Mouse (Mus musculus): ENCODE results near the gene Gm10282. TPM values are rescaled to one million over a fixed set of nuclear protein-coding genes. Genes with fewer than 3 reads are reported as not detected.

Gene Gm10282
- polyA plus RNA-seq, 1 experiment from 2014 or later = 19.1 TPM

- ATAC-seq (ENCODE audit: low FRiP score) = no peak
- Histone ChIP-seq H3K36me3 (no peaks in the 10 kb centered on the region), H3K9ac (no peak overlapping the region), H3K4me2 (replicated peaks) (no peak overlapping the region), H3K9me3 (replicated peaks) (no peaks in the 10 kb centered on the region), H3K27ac (no peak overlapping the region), H3K4me1 (peaks cover 5% of the 10 kb centered on the region; the same call in 1 of the 2 replicates), H3K27me3 (no peaks in the 10 kb centered on the region), H3K4me3 (no peak overlapping the region)
- WGBS = 96% methylated on average over 5 of the region's 5 CpGs
Measured at GRCm38 (mm10) chr8:72306913-72307312, 1.9 kb upstream of the Gm10282 start.

GRCm38 (mm10) chr8:72303633-72304032 is 1.4 kb downstream of the Gm10282 start:
- Histone ChIP-seq H3K9ac (no peak overlapping the region), H3K27me3 (no peaks in the 10 kb centered on the region), H3K36me3 (no peaks in the 10 kb centered on the region), H3K9me3 (replicated peaks) (no peaks in the 10 kb centered on the region), H3K4me1 (peaks cover 5% of the 10 kb centered on the region; the same call in 1 of the 2 replicates), H3K27ac (no peak overlapping the region), H3K4me3 (no peak overlapping the region), H3K4me2 (replicated peaks) (no peak overlapping the region)
- ATAC-seq (ENCODE audit: low FRiP score) = no peak
- WGBS = 77% methylated on average over 8 of the region's 8 CpGs

GRCm38 (mm10) chr8:72302986-72303612 is 2.0 kb downstream of the Gm10282 start:
- H3K4me1 ChIP-seq = peaks cover 2% of the 10 kb centered on the region; the same call in 1 of the 2 replicates
- whole genome bisulfite sequencing = 75% methylated on average over 8 of the region's 8 CpGs
- ATAC-seq (ENCODE audit: low FRiP score) = no peak
- no peak overlapping the region for H3K9ac ChIP-seq
- no peaks in the 10 kb centered on the region for H3K9me3 ChIP-seq (replicated peaks)
- no peaks in the 10 kb centered on the region for H3K27me3 ChIP-seq
- H3K4me3 ChIP-seq = no peak overlapping the region
- no peak overlapping the region for H3K27ac ChIP-seq
- no peak overlapping the region for H3K4me2 ChIP-seq (replicated peaks)
- no peaks in the 10 kb centered on the region for H3K36me3 ChIP-seq

GRCm38 (mm10) chr8:72301497-72301896 is 3.6 kb downstream of the Gm10282 start:
- H3K4me3 ChIP-seq = no peak overlapping the region
- 83% methylated on average over 5 of the region's 5 CpGs for WGBS

GRCm38 (mm10) chr8:72300654-72301400 is 4.2 kb downstream of the Gm10282 start:
- H3K9me3 ChIP-seq (replicated peaks) = no peaks in the 10 kb centered on the region
- 86% methylated on average over 9 of the region's 9 CpGs for WGBS
- H3K36me3 ChIP-seq = no peaks in the 10 kb centered on the region
- H3K27ac ChIP-seq = no peak overlapping the region
- no peak overlapping the region for H3K4me2 ChIP-seq (replicated peaks)
- no peak overlapping the region for H3K4me3 ChIP-seq
- ATAC-seq (ENCODE audit: low FRiP score) = no peak
- no peak overlapping the region for H3K9ac ChIP-seq
- H3K4me1 ChIP-seq = no peaks in the 10 kb centered on the region
- no peaks in the 10 kb centered on the region for H3K27me3 ChIP-seq

More at GRCm38 (mm10) chr8:72301497-72301896, 3.6 kb downstream of the Gm10282 start:
- Histone ChIP-seq H3K27me3 (no peaks in the 10 kb centered on the region), H3K4me1 (no peaks in the 10 kb centered on the region), H3K9ac (no peak overlapping the region), H3K27ac (no peak overlapping the region), H3K4me2 (replicated peaks) (no peak overlapping the region), H3K36me3 (no peaks in the 10 kb centered on the region), H3K9me3 (replicated peaks) (no peaks in the 10 kb centered on the region)
- no peak for ATAC-seq (ENCODE audit: low FRiP score)

- Histone ChIP-seq H3K4me1 (0 out of 2 replicates have a peak, but pooled peaks cover 3% of the 10 kb centered on the region), H3K27me3 (no peaks in the 10 kb centered on the region), H3K9me3 (replicated peaks) (no peaks in the 10 kb centered on the region), H3K27ac (no peak overlapping the region), H3K4me2 (replicated peaks) (no peak overlapping the region), H3K9ac (no peak overlapping the region), H3K4me3 (no peak overlapping the region), H3K36me3 (no peaks in the 10 kb centered on the region)
- no peak for ATAC-seq (ENCODE audit: low FRiP score)
- WGBS = 93% methylated on average over 1 of the region's 1 CpGs
Measured at GRCm38 (mm10) chr8:72298928-72299327, 6.1 kb downstream of the Gm10282 start.

GRCm38 (mm10) chr8:72296561-72296960 is 8.5 kb downstream of the Gm10282 start:
- Histone ChIP-seq H3K9me3 (replicated peaks) (no peaks in the 10 kb centered on the region), H3K27ac (no peak overlapping the region), H3K4me2 (replicated peaks) (no peak overlapping the region), H3K4me3 (no peak overlapping the region), H3K4me1 (0 out of 2 replicates have a peak, but pooled peaks cover 3% of the 10 kb centered on the region), H3K9ac (no peak overlapping the region), H3K27me3 (no peaks in the 10 kb centered on the region), H3K36me3 (no peaks in the 10 kb centered on the region)
- ATAC-seq (ENCODE audit: low FRiP score) = no peak
- WGBS = 96% methylated on average over 8 of the region's 8 CpGs

- Histone ChIP-seq H3K4me3 (no peak overlapping the region), H3K4me1 (0 out of 2 replicates have a peak, but pooled peaks cover 3% of the 10 kb centered on the region), H3K27me3 (no peaks in the 10 kb centered on the region), H3K36me3 (no peaks in the 10 kb centered on the region), H3K4me2 (replicated peaks) (no peak overlapping the region), H3K27ac (no peak overlapping the region), H3K9me3 (replicated peaks) (no peaks in the 10 kb centered on the region), H3K9ac (no peak overlapping the region)
- 53% methylated on average over 8 of the region's 8 CpGs for WGBS
- no peak for ATAC-seq (ENCODE audit: low FRiP score)
Measured at GRCm38 (mm10) chr8:72295679-72296078, 9.4 kb downstream of the Gm10282 start.

- 79% methylated on average over 3 of the region's 3 CpGs for WGBS
Measured at GRCm38 (mm10) chr8:72295125-72295524, 9.9 kb downstream of the Gm10282 start.

GRCm38 (mm10) chr8:72293309-72293708 is 11.8 kb downstream of the Gm10282 start:
- Histone ChIP-seq H3K9me3 (replicated peaks) (no peaks in the 10 kb centered on the region), H3K27me3 (no peaks in the 10 kb centered on the region), H3K4me2 (replicated peaks) (no peak overlapping the region), H3K9ac (no peak overlapping the region), H3K4me1 (0 out of 2 replicates have a peak, but pooled peaks cover 3% of the 10 kb centered on the region), H3K4me3 (no peak overlapping the region), H3K36me3 (no peaks in the 10 kb centered on the region), H3K27ac (no peak overlapping the region)
- ATAC-seq (ENCODE audit: low FRiP score) = no peak

More at GRCm38 (mm10) chr8:72295125-72295524, 9.9 kb downstream of the Gm10282 start:
- no peak for ATAC-seq (ENCODE audit: low FRiP score)
- Histone ChIP-seq H3K27me3 (no peaks in the 10 kb centered on the region), H3K4me3 (no peak overlapping the region), H3K9ac (no peak overlapping the region), H3K36me3 (no peaks in the 10 kb centered on the region), H3K4me2 (replicated peaks) (no peak overlapping the region), H3K9me3 (replicated peaks) (no peaks in the 10 kb centered on the region), H3K4me1 (0 out of 2 replicates have a peak, but pooled peaks cover 3% of the 10 kb centered on the region), H3K27ac (no peak overlapping the region)

GRCm38 (mm10) chr8:72291104-72291503 is 14.0 kb downstream of the Gm10282 start:
- H3K36me3 ChIP-seq = no peaks in the 10 kb centered on the region
- H3K4me3 ChIP-seq = no peak overlapping the region
- no peak overlapping the region for H3K4me2 ChIP-seq (replicated peaks)
- H3K9me3 ChIP-seq (replicated peaks) = no peaks in the 10 kb centered on the region
- no peaks in the 10 kb centered on the region for H3K27me3 ChIP-seq
- no peak overlapping the region for H3K9ac ChIP-seq
- ATAC-seq (ENCODE audit: low FRiP score) = no peak
- 83% methylated on average over 2 of the region's 2 CpGs for WGBS
- H3K4me1 ChIP-seq = 0 out of 2 replicates have a peak, but pooled peaks cover 3% of the 10 kb centered on the region
- no peak overlapping the region for H3K27ac ChIP-seq

- H3K9ac ChIP-seq = no peak overlapping the region
- no peak overlapping the region for H3K4me3 ChIP-seq
- no peak overlapping the region for H3K4me2 ChIP-seq (replicated peaks)
- no peaks in the 10 kb centered on the region for H3K36me3 ChIP-seq
- H3K27me3 ChIP-seq = 0 out of 2 replicates have a peak, but pooled peaks cover 2% of the 10 kb centered on the region
- no peaks in the 10 kb centered on the region for H3K4me1 ChIP-seq
- no peak overlapping the region for H3K27ac ChIP-seq
- H3K9me3 ChIP-seq (replicated peaks) = no peaks in the 10 kb centered on the region
- ATAC-seq (ENCODE audit: low FRiP score) = no peak
Measured at GRCm38 (mm10) chr8:72289051-72289450, 16.0 kb downstream of the Gm10282 start.
